Mouse (Mus musculus): ENCODE measurements around the gene Sept7. TPM values are rescaled to one million over a fixed set of nuclear protein-coding genes. Genes with fewer than 3 reads are reported as not detected.
"Not testable (repeated sequence)": the region's sequence is repeated elsewhere in the genome, so short reads cannot be mapped to it uniquely, and the experiment has no call there.

Gene Sept7
- total RNA-seq, 2 experiments from 2014 or later, result 372 to 405 TPM

DNA sequence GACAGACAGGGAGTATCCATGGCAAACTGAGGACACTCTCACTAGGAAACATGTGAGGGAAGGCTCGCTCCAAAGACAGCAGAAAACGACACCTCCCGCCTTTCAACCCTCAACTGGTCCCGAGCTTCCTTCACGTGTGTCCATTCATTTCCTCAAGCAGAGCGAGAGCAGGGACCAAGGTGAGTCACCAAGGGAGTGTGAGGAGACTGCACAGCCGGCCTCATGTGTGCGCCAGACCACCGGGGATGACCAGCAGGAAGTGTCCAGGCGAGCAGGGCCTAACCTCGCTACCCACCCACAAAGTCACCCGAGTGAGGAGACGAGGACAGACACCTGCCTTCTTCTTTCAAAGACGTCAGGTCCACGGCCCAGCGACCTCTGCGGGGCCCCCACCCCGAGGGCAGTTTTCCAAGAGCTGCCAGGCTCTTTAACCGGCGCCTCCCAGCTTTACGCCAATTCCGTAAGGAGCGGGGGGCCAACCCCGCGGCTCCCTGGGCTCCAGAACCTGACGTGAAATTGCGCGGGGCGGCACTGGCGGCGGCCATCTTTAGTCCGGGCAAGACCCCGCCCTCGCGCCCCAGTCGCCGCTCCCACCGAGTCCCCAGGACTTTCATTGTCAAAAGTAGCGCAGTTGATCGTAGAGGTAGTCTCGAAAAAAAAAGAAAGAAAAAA, 492 bp upstream of the Sept7 start:
- intact Hi-C loops (cut with DNase I), result loop anchor here (1.0 kb wide), 3 partner anchors 43 to 100 kb away; partner anchors contain the start of gene Herpud2
- DNase-seq (ENCODE audit: low spot score in 2 of 2), result peak; percentile 92 to 94

DNA sequence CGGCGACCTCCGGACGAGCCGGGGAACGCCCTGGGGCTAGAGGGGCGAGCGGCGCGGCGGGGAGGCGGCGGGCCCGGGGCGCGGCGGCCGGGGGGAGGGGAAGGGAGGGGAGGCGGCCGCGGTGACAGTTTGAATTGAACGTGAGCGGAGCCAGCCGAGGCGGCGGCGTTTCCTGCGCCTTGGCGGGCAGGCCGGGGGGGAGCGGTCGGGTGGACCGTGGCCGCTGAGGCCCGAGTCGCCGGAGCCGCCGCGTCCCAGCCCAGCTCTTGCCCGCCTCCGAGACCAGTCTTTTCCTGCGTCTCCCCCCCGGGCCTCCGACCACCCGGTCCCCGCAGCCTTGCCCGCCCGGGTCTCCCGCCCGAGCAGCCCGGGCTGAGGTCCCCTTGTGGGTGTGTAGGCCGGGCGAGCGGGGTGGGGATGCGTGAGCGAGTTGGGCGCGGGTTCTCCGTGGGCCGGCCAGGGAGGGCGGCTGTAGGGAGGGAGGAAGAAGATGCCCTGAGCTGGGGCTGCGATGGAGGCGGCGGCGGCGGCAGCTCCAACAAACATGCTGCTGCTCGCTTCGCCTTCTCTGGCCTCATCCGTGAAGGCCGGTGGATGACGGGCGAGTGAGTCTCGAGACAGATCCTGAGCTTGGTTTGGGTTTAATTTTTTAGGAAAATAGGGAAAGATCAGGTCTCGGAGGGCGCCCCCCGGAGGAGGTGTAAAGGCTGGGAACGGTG, 679 bp downstream of the Sept7 start:
- DNase-seq (ENCODE audit: low spot score in 2 of 2), result peak; percentile 50 to 63
- intact Hi-C loops (cut with DNase I), result loop anchor here (1.0 kb wide), 3 partner anchors 45 to 102 kb away; partner anchors contain the start of gene Herpud2

DNA sequence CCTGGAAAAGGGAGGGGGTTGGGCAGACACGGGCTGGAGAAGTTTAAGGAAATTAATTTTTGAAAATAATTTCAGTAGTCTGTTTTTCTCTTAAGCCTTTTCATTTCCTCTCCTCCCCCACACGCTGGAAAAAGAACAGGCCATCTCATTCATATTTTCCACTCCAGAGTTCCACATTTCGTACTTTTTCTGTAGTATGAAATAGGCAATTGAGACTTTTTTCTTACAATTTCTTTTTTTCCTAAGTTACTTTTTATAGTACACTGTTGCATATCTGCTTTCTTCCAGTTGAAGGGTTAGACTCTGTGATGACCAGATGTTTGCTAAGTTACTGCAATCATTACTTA, 1.2 kb downstream of the Sept7 start:
- no peak for DNase-seq (ENCODE audit: low spot score in 2 of 2)
- intact Hi-C loops (cut with DNase I), result no loop called here

DNA sequence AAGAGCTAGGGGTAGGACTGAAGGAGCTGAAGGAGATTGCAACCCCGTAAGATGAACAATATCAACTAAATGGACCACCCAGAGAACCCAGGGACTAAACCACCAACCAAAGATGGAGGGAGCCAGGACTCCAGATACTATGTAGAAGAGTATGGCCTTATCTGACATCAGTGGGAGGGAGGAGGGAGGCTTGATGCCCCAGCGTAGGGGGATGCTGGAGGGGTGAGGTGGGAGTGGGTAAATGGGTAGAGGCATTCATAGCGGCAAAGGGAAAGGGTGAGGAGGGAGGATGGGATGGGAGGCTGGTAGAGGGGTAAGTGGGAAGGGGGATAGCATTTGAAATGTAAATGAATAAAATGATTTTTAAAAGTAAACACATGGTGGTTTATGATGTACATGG, 8.2 kb downstream of the Sept7 start:
- intact Hi-C loops (cut with DNase I), result no loop called here

DNA sequence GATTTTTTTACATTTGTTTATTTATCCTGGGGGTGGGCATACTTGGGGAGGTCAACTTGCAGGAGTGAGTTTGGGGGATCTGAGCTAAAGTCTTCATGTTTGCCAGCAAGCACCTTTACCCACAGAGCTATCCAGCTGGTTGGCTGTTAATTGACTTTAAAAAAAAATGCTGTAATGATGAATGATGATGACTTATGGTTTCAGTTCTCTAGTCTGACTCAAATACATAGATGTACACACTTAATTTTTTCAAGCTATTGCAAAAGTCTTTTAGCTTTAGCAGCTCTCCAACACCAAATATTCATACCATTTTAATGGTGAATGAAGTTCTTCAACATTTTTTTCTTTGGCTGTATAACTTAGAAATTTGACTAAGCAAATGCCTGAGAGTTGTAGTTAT, 8.7 kb downstream of the Sept7 start:
- intact Hi-C loops (cut with DNase I), result no loop called here
- no peak for DNase-seq (ENCODE audit: low spot score in 2 of 2)

More for the DNA sequence above, 8.2 kb downstream of the Sept7 start:
- DNase-seq (ENCODE audit: low spot score in 2 of 2), result no peak

DNA sequence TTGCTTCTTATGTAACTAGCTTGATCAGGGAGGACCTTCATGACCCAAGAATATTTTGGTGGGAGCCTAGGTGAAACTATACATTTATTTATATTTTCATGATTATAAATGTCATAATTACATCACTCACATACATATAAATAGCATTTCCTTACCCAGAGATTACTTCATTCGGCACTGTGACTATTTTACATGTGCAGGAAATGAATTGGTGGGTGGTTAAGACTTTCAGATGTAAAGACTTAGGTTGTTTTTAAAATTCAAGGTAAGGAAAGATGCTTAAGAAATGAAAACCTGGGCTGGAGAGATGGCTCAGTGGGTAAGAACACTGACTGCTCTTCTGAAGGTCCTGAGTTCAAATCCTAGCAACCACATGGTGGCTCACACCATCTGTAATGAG, 9.8 kb downstream of the Sept7 start:
- DNase-seq (ENCODE audit: low spot score in 2 of 2), result no peak
- intact Hi-C loops (cut with DNase I), result no loop called here

DNA sequence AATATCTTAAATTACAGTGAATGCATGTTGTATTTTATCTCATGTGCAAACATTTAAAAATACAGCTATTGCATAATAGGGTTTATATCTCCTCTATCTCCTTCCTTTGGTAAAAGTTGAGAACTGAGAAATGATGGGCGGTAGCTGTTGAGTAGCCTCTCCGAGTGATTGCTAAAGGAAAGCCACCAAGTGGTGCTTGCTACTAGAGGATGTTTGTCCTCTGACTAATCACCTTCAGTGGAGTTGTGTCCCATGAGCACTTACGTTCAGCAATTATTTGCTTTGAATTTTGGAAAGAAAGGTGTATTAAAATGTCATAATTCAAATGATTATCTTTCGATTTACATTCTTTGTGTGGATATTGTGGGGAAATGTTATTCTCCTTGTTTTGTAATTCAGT, 13.6 kb downstream of the Sept7 start:
- no peak for DNase-seq (ENCODE audit: low spot score in 2 of 2)
- intact Hi-C loops (cut with DNase I), result no loop called here

DNA sequence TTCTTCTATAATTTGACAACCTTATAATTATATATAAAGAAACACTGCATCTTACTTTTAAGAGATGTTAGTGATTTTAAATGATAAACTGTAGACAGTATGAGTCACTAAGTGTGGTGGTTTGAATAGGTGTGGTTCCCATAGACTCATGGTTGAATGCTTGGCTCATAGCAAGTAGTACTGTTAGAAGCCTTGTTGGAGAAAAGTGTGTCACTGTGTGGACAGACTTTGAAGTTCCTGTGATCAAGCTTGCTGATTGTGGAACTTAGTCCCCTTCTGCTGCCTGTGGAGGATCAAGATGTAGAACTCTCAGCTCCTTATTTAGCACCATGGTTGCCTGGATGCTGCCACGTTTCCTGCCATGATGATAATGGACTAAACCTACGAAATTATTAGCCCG, 14.9 kb downstream of the Sept7 start:
- intact Hi-C loops (cut with DNase I), result no loop called here
- no peak for DNase-seq (ENCODE audit: low spot score in 2 of 2)

DNA sequence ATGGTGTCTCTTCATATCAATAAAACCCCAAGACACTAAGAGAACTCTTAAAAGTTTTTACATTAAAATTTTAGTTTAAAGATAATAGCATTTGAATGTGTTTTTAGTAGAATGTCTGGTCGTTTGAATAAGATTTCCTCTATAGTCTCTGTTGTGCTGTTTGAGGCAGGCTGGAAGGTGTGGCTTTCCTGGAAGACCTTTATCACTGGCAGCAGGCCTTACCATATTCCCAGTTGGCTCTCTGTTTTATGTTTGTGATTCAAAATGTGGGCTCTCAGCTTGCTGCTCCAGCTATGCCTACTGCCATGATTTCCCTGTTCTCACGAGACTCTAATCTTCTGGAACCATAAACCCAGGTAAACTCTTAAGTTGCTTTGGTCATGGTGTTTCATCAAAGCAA, 15.3 kb downstream of the Sept7 start:
- no peak for DNase-seq (ENCODE audit: low spot score in 2 of 2)
- intact Hi-C loops (cut with DNase I), result no loop called here

DNA sequence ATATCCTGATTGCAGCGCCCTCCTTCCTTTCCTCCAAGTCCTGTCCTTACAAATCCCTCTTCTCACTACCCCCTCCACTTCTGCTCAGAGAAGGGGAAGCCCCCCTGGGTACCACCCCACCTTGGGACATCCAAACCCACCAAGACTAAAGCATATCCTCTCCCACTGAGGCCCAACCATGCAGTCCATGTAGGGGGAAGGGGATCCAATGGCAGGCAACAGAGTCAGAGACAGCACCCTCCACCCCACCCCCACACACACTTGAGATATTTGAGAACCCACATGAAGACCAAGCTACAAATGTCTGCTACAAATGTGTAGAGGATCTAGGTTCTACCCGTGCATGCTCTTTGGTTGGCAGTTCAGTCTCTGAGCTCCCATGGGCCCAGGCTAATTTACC, 19.7 kb downstream of the Sept7 start:
- no peak for DNase-seq (ENCODE audit: low spot score in 2 of 2)
- intact Hi-C loops (cut with DNase I), result no loop called here

DNA sequence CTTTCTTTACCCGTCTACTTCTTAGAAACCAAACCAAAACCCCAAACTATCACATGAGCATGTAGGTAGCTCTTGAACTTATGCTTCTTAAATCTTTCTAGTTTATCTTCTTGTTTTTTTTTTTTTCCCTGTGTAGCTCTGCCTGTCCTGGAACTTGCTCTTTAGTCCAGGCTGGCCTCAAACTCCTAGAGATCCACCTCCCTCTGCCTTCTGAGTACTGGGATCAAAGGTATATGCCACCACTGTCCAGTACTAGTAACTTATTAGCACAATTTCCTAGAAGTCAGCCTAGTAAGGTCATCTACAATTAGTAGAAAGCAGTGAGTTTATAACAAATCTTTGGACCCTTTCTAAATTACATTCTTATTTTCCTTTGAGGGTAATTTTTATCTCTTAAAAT, 37.6 kb downstream of the Sept7 start:
- DNase-seq (ENCODE audit: low spot score in 2 of 2), result no peak
- intact Hi-C loops (cut with DNase I), result no loop called here

DNA sequence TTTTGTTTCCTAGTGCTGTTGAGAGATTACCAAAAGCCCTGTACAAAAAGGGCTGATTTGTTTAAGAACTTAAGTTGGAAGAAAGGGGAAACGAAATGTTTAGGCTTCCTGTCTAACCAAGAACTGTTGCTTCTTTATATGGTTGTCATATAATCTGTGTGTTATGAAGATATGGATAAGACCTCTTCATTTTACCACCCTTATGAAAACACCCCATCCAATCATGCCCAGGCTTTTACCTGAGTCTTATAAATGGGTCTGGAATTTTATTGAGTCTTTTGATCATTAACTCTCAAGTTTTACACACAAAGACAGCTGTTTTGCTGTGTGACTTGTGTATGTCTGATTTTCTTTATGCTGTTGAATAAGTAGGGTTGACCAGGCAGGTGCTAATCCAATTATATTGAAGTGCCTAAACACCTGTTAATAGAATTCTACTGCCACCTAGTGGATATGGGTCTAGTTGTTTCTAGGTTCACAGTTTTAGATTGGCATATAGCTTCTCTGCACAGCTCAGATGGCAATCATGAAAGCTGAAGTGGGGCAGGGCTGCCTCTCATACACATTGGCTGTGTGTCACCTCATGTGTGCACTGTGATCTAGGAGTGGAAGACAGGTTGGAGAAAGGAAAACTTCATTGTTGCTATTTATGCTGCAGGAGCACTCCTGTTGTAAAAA, 57.4 kb downstream of the Sept7 start:
- DNase-seq (ENCODE audit: low spot score in 2 of 2), result peak; percentile 49 to 56
- intact Hi-C loops (cut with DNase I), result loop anchor here (1.0 to 5.0 kb wide), 2 partner anchors 142 to 157 kb away; partner anchors contain the start of gene Herpud2

DNA sequence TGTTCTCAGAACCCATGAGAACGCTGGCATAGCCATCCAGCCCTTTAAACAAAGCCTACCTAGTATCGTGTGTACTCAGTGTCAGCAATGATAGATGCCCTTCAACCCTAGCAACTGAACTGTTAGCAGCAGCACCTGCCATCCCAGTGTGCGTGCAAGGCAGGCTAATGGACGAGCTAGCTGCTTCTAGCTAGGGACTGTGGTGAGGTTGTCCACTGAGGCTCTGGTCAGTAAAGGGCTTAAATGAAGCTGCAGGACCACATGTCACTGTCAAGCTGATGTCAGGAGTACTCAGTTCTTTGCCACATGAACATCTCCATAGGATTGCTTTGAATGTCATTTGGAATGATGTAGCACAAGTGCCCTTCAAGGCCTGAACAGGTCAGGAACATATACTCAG, 62.1 kb downstream of the Sept7 start:
- intact Hi-C loops (cut with DNase I), result loop anchor here (5.0 kb wide), 1 partner anchor 162 kb away; the partner anchor contains the start of gene Herpud2
- no peak for DNase-seq (ENCODE audit: low spot score in 2 of 2)

DNA sequence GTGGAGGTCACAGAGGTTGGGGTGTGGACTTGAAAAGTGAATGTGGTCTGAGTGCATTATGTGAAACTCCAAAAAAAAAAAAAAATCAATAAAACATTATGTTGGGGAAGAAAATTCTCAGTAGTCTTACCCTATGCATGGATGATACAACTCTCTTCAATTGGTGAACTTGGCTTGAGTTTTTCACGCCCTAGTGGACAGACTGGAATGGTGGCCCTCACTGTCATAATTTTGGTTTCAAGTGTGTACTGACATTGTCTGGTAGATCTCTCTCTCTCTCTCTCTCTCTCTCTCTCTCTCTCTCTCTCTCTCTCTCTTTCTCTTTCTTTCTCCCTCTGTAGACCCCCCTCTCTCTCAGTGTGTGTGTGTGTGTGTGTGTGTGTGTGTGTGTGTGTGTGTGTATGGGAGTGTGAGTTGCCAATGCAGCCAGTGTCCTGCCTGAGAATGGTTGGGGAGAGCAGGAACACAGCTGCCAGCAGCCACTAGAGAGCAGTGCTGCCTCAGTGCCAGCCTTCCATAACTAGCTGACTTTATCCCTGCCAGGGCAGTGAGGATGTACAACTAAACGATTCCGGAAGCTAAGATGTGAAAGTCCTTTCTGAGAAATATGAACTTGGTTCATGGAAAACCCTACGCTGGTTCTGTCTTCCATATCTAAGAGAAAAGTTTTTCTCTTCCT, 65.7 kb downstream of the Sept7 start:
- peak; percentile 67 to 85 for DNase-seq (ENCODE audit: low spot score in 2 of 2)
- intact Hi-C loops (cut with DNase I), result loop anchor here (2.0 to 5.0 kb wide), 2 partner anchors 164 to 275 kb away; partner anchors contain the start of gene Eepd1

DNA sequence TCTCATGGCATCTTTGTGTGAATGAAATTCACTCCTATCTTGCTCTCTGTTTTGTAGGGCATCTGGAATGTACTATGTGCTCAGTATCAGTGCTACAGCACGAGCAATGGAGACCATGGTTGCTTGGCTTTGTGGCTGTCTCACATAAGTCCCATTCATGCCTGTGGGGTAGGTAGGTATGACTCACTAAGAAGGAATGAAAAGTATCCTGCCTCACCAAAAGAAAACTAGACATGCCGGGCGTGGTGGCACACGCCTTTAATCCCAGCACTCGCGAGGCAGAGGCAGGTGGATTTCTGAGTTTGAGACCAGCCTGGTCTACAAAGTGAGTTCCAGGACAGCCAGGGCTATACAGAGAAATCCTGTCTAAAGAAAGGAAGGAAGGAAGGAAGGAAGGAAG, 67.4 kb downstream of the Sept7 start:
- not testable (repeated sequence) for DNase-seq (ENCODE audit: low spot score in 2 of 2)
- intact Hi-C loops (cut with DNase I), result loop anchor here (2.0 to 5.0 kb wide), 2 partner anchors 163 to 273 kb away; partner anchors contain the start of gene Eepd1

DNA sequence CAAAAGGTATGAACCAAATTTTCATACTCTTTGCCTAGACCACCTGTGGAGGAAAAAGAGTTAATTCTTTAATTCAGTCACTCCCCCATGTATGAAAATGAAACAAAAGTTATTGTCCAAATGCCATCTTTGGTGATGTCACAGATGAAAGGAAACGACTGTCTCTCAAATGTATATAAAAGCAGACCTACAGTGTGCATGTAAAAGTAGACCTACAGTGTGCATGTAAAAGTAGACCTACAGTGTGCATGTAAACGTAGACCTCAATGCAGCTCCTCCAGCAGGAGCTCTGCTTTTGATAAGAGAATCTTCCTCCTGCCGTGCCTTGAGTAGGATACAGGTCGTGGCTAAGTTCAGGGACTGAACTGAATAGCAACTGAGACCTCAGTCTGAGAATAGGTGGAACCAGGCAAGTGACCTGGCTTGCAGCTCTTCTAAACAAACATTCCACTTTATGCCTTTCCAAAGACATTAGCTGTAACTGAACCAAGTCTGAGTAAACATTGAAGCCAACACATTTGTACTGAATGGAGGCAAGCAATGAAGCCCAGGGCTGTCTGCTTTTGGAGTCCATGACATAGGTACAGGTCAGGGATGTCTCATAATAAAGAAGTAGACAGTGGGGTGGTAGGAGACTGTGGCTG, 75.6 kb downstream of the Sept7 start:
- DNase-seq (ENCODE audit: low spot score in 2 of 2), result no peak
- intact Hi-C loops (cut with DNase I), result loop anchor here (5.0 kb wide), 1 partner anchor 1449 kb away; no protein-coding TSS in a partner anchor

DNA sequence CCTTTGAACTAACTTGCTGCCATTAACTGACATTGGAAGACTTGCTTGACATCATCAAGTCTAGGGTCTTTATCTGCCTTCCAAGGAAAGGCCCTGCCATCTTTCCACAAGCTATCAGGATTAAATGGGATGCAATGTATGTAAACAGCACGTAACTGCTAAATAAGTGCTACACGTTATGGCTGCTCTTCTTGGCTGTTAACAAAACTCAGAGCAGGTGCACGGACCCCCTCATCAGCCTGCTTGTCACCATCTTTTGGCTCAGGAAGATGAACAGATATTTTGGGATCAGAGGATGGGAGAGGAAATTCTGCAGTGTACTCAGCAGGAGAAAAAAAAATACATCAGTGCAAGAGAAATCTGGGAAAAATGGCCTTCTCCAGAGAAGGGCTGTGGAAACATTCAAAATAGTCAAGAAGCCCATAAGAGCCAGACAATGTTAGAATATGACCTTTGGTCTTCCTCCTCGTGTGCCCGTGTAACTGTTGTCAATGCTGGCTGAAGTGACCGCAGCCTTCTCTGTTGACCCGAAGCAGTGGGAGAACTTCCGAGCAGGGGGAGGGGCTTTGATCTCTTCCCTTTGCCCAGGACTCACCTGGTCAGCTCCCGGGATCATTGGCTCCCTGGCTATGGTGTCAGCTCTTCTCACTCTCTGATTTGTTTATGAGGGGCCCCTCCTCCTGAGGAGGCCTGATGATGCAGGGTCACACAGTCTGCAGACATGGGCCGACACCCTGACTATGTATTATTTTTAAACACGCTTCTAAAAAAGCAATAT, 76.9 kb downstream of the Sept7 start:
- intact Hi-C loops (cut with DNase I), result loop anchor here (5.0 kb wide), 1 partner anchor 1448 kb away; no protein-coding TSS in a partner anchor
- DNase-seq (ENCODE audit: low spot score in 2 of 2), result peak in 1 of 2 experiments; percentile 49

DNA sequence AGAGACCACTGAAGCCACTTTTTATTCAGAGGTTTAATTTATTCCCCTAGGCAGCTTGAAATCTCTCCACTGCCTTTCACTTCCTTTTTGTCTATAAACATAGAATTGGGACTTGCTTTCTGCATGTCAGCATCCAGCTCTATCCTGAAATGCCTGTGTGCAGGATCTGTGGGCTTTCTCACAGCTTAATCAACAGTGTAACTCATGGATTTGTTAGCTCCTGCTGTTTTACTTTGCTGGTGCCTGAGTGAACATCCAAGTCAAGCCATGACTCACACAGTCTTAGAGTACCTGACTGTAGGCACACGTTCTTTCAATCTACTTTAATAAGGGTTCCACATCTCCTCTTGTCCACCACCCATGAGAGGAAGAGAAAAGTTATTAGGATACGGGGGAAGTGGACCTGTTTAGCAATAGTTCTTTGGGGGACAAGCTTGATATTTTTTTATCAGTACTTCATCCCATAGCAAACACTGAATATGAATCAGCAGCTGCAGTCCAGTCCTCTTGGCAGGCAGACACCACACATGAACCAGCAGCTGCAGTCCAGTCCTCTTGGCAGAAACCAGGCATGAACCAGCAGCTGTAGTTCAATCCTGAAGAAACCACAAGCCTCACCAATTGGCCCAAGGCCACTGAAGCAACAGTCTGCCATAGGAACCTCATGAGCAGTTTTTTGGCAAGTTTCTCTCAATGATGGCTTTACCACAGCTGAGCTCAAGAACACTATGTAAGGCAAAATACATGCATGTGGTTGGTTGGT, 85.4 kb downstream of the Sept7 start:
- peak in 1 of 2 experiments; percentile 58 for DNase-seq (ENCODE audit: low spot score in 2 of 2)
- intact Hi-C loops (cut with DNase I), result no loop called here
